Mouse (Mus musculus): Measurements from ENCODE around the gene Gk2. TPM values are rescaled to one million over a fixed set of nuclear protein-coding genes. Genes with fewer than 3 reads are reported as not detected.

Gene Gk2
- total RNA-seq, 2 experiments from 2014 or later = not detected

Other genes starting within 250 kb of the Gk2 start
- gene Naa11, start 64.6 kb downstream of the Gk2 start, total RNA-seq (2021) = not detected

All from heart, postnatal 4 days (tissue).